Mouse (Mus musculus): ENCODE data around the gene Mknk1.

DNA sequence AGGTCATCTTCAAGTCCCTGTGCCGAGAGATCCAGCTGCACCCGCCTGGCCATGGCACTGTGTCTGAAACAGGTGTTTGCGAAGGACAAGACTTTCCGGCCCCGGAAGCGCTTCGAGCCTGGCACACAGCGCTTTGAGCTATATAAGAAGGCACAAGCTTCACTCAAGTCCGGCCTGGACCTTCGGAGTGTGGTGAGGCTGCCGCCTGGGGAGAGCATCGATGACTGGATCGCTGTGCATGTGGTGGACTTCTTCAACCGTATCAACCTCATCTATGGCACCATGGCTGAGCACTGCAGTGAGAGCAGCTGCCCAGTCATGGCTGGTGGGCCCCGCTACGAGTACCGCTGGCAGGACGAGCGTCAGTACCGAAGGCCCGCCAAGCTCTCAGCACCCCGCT is 7.8 kb upstream of the Mknk1 start:
- TF ChIP-seq CTCF (IDR thresholded peaks at IDR 0.05; ENCODE audit: borderline replicate concordance, insufficient read depth, low read length) (no peak), POLR2A (IDR thresholded peaks at IDR 0.05; ENCODE audit: low read depth, low read length) (no peak)
